Mouse (Mus musculus) neural tube, postnatal 0 days (tissue): ENCODE results near the gene Arhgap36. TPM values are rescaled to one million over a fixed set of nuclear protein-coding genes. Genes with fewer than 3 reads are reported as not detected.

Experiments
- polyA plus RNA-seq: library from polyadenylated mRNA; unstranded; fragments of >200 nt; fragmentation: Nextera tagmentation; extraction: Ambion mirVana; gene quantifications from 2 replicates; pipeline ENCODE4 v1.2.1, GENCODE M21; 2015

The Arhgap36 gene
- polyA plus RNA-seq = 28.2 and 31.2 TPM in 2 replicates

GRCm38 (mm10) chrX:49463442-49463970, at the start of gene Arhgap36:
Gene Arhgap36 (plus strand): TSS chrX:49463945.

Other genes with a start within 250 kb of the Arhgap36 start
- 6.0 and 7.6 TPM in 2 replicates for gene Enox2, start 175.7 kb upstream of the Arhgap36 start, polyA plus RNA-seq
- not detected in 2 replicates for gene Olfr1320, start 208.4 kb downstream of the Arhgap36 start, polyA plus RNA-seq